Mouse (Mus musculus) limb, embryonic 14.5 days (tissue): ENCODE measurements around the gene Hs2st1. TPM values are rescaled to one million over a fixed set of nuclear protein-coding genes. Genes with fewer than 3 reads are reported as not detected.

ENCODE experiments used
- ATAC-seq: fragments of 200-750 bp; cut with Nextera tagmentation; 2 replicates; pipeline ENCODE4 v1.8.0; 2017; ENCODE audit warnings: low read depth, moderate number of reproducible peaks, moderate TSS enrichment; ENCODE audit not compliant: low FRiP score
- DNase-seq: peaks from one replicate; pipeline ENCODE4 v3.0.0-alpha.2; 2015; ENCODE audit warnings: low spot score
- H3K27ac ChIP-seq: fragments of 300-500 bp; sonication (generic); replicated peaks from 2 replicates; pipeline ENCODE4 v1.5.1; 2014; ENCODE audit warnings: low read depth, mild to moderate bottlenecking, low read length, moderate library complexity, mixed read lengths
- H3K27me3 ChIP-seq: fragments of 300-500 bp; sonication (generic); 2 replicates; pipeline ENCODE4 v1.6.1; 2014; ENCODE audit warnings: low read length, mixed read lengths; ENCODE audit not compliant: control insufficient read depth, insufficient read depth
- H3K36me3 ChIP-seq: fragments of 300-500 bp; sonication (generic); 2 replicates; pipeline ENCODE4 v1.6.1; 2014; ENCODE audit warnings: mild to moderate bottlenecking, low read length, moderate library complexity, mixed read lengths; ENCODE audit not compliant: control insufficient read depth, insufficient read depth
- H3K4me1 ChIP-seq: fragments of 300-500 bp; sonication (generic); 2 replicates; pipeline ENCODE4 v1.6.1; 2014; ENCODE audit warnings: antibody characterized with exemption, low read length, mixed read lengths; ENCODE audit not compliant: control insufficient read depth, insufficient read depth
- H3K4me2 ChIP-seq: fragments of 300-500 bp; sonication (generic); replicated peaks from 2 replicates; pipeline ENCODE4 v1.6.1; 2014; ENCODE audit warnings: low read depth, mild to moderate bottlenecking, low read length, moderate library complexity; ENCODE audit not compliant: severe bottlenecking
- H3K4me3 ChIP-seq: fragments of 300-500 bp; sonication (generic); replicated peaks from 2 replicates; pipeline ENCODE4 v1.5.1; 2014; ENCODE audit warnings: low read length
- H3K9ac ChIP-seq: fragments of 300-500 bp; sonication (generic); 2 replicates; pipeline ENCODE4 v1.6.1; 2014; ENCODE audit warnings: mild to moderate bottlenecking, low read depth, low read length, moderate library complexity; ENCODE audit not compliant: severe bottlenecking
- H3K9me3 ChIP-seq: fragments of 300-500 bp; sonication (generic); 2 replicates; pipeline ENCODE4 v1.6.1; 2016; ENCODE audit warnings: low read length; ENCODE audit not compliant: control insufficient read depth
- POLR2A ChIP-seq: fragments of 200-500 bp; IDR thresholded peaks from 2 replicates; pipeline ENCODE4 v1.8.0; 2012; ENCODE audit warnings: inconsistent platforms, mild to moderate bottlenecking, moderate library complexity, borderline replicate concordance; ENCODE audit not compliant: insufficient read depth, insufficient read length; ENCODE audit errors: extremely low read depth
- WGBS: fragments of 180-500 bp; shearing (Covaris S2); extraction: QIAGEN DNeasy Blood & Tissue Kit; methylation state at CpG from one replicate; pipeline ENCODE4 v1.1.7; 2014; 5-methylcytosine and 5-hydroxymethylcytosine counted together
- polyA plus RNA-seq, 2 experiments: library from polyadenylated mRNA; depleted of rRNA in 1 of 2; stranded (reverse) in 1 of 2; unstranded in 1 of 2; fragments of >200 nt; fragmentation: Nextera tagmentation in 1 of 2; extraction: Ambion mirVana in 1 of 2; gene quantifications; 2 replicates each; pipeline versions ENCODE4 v1.2.1 to v1.2.3; 2012 to 2014

Gene Hs2st1
- polyA plus RNA-seq, 2 experiments: 15.8 to 20.6 TPM

GRCm38 (mm10) chr3:144380921-144381320, 189.1 kb downstream of the Hs2st1 start:
- Histone ChIP-seq H3K9ac (peak overlapping the region; percentile 36; the same call in 1 of the 2 replicates), H3K36me3 (no peaks in the 10 kb centered on the region), H3K27me3 (no peaks in the 10 kb centered on the region), H3K4me3 (peak overlapping the region; percentile 25), H3K4me2 (peak overlapping the region; percentile 53), H3K9me3 (no peaks in the 10 kb centered on the region), H3K27ac (0 out of 2 replicates have a peak overlapping the region, but pooled peaks have one; percentile 28), H3K4me1 (peaks cover 40% of the 10 kb centered on the region)
- DNase-seq (peak; percentile 80), ATAC-seq (peak; percentile 80)
- TF ChIP-seq POLR2A: no peak
- under 1% methylated on average over 18 of the region's 18 CpGs for WGBS

GRCm38 (mm10) chr3:144379801-144380200, 190.2 kb downstream of the Hs2st1 start:
- TF ChIP-seq POLR2A: no peak
- Histone ChIP-seq H3K4me3 (no peak overlapping the region), H3K9me3 (no peaks in the 10 kb centered on the region), H3K4me1 (peaks cover 40% of the 10 kb centered on the region), H3K36me3 (no peaks in the 10 kb centered on the region), H3K4me2 (no peak overlapping the region), H3K27me3 (no peaks in the 10 kb centered on the region), H3K27ac (no peak overlapping the region), H3K9ac (no peak overlapping the region)
- 46% methylated on average over 4 of the region's 4 CpGs for WGBS
- no peak for DNase-seq
- ATAC-seq: no peak

Other genes with a start within 250 kb of the Hs2st1 start
- 354 and 424 TPM in 2 replicates for gene Selenof, start 123 bp upstream of the Hs2st1 start, polyA plus RNA-seq (2012; rRNA removed)
- gene Selenof, start 123 bp upstream of the Hs2st1 start, polyA plus RNA-seq (2014; fragmentation: Nextera tagmentation; extraction: Ambion mirVana): 532 and 555 TPM in 2 replicates
- gene Sh3glb1, start 150.2 kb upstream of the Hs2st1 start, polyA plus RNA-seq (2012; rRNA removed): 25.9 and 30.3 TPM in 2 replicates
- gene Sh3glb1, start 150.2 kb upstream of the Hs2st1 start, polyA plus RNA-seq (2014; fragmentation: Nextera tagmentation; extraction: Ambion mirVana): 123 and 138 TPM in 2 replicates
- 2.0 and 2.1 TPM in 2 replicates for gene Clca3a1, start 190.8 kb upstream of the Hs2st1 start, polyA plus RNA-seq (2012; rRNA removed)
- 0.58 and 0.70 TPM in 2 replicates for gene Clca3a1, start 190.8 kb upstream of the Hs2st1 start, polyA plus RNA-seq (2014; fragmentation: Nextera tagmentation; extraction: Ambion mirVana)
- 0.11 and 0.17 TPM in 2 replicates for gene Clca3a2, start 249.3 kb upstream of the Hs2st1 start, polyA plus RNA-seq (2012; rRNA removed)
- 0.12 and 0.26 TPM in 2 replicates for gene Clca3a2, start 249.3 kb upstream of the Hs2st1 start, polyA plus RNA-seq (2014; fragmentation: Nextera tagmentation; extraction: Ambion mirVana)